Mouse (Mus musculus) kidney, embryonic 16.5 days (tissue): ENCODE results near the gene Tmed1. TPM values are rescaled to one million over a fixed set of nuclear protein-coding genes. Genes with fewer than 3 reads are reported as not detected.

Experiments
- ATAC-seq: fragments of 200-750 bp; cut with Nextera tagmentation; 2 replicates; pipeline ENCODE4 v1.8.0; 2017; ENCODE audit warnings: moderate TSS enrichment; ENCODE audit not compliant: low FRiP score, low TSS enrichment
- H3K27ac ChIP-seq: fragments of 300-500 bp; sonication (generic); 2 replicates; pipeline ENCODE4 v1.5.1; 2014; ENCODE audit warnings: low read length
- H3K27me3 ChIP-seq: fragments of 300-500 bp; sonication (generic); 2 replicates; pipeline ENCODE4 v1.6.1; 2014; ENCODE audit warnings: low read length, control low read depth, mixed read lengths; ENCODE audit not compliant: insufficient read depth
- H3K36me3 ChIP-seq: fragments of 300-500 bp; sonication (generic); 2 replicates; pipeline ENCODE4 v1.6.1; 2014; ENCODE audit warnings: low read length, control low read depth, mixed read lengths; ENCODE audit not compliant: insufficient read depth
- H3K4me1 ChIP-seq: fragments of 300-500 bp; sonication (generic); 2 replicates; pipeline ENCODE4 v1.6.1; 2014; ENCODE audit warnings: low read length, control low read depth, mixed read lengths; ENCODE audit not compliant: insufficient read depth
- H3K4me2 ChIP-seq: fragments of 300-500 bp; sonication (generic); replicated peaks from 2 replicates; pipeline ENCODE4 v1.6.1; 2014; ENCODE audit warnings: low read depth, low read length
- H3K4me3 ChIP-seq: fragments of 300-500 bp; sonication (generic); 2 replicates; pipeline ENCODE4 v1.5.1; 2014; ENCODE audit warnings: mild to moderate bottlenecking, low read length
- H3K9ac ChIP-seq: fragments of 300-500 bp; sonication (generic); replicated peaks from 2 replicates; pipeline ENCODE4 v1.6.1; 2014; ENCODE audit warnings: low read length
- H3K9me3 ChIP-seq: fragments of 300-500 bp; sonication (generic); 2 replicates; pipeline ENCODE4 v1.6.1; 2016; ENCODE audit warnings: low read length, control low read depth
- WGBS: fragments of 180-500 bp; shearing (Covaris S2); extraction: QIAGEN DNeasy Blood & Tissue Kit; methylation state at CpG from one replicate; pipeline ENCODE4 v1.1.7; 2014; 5-methylcytosine and 5-hydroxymethylcytosine counted together
- polyA plus RNA-seq: library from polyadenylated mRNA; unstranded; fragments of >200 nt; fragmentation: Nextera tagmentation; extraction: Ambion mirVana; gene quantifications from 2 replicates; pipeline ENCODE4 v1.2.1, GENCODE M21; 2015

Tmed1 gene
- 147 and 151 TPM in 2 replicates for polyA plus RNA-seq

DNA sequence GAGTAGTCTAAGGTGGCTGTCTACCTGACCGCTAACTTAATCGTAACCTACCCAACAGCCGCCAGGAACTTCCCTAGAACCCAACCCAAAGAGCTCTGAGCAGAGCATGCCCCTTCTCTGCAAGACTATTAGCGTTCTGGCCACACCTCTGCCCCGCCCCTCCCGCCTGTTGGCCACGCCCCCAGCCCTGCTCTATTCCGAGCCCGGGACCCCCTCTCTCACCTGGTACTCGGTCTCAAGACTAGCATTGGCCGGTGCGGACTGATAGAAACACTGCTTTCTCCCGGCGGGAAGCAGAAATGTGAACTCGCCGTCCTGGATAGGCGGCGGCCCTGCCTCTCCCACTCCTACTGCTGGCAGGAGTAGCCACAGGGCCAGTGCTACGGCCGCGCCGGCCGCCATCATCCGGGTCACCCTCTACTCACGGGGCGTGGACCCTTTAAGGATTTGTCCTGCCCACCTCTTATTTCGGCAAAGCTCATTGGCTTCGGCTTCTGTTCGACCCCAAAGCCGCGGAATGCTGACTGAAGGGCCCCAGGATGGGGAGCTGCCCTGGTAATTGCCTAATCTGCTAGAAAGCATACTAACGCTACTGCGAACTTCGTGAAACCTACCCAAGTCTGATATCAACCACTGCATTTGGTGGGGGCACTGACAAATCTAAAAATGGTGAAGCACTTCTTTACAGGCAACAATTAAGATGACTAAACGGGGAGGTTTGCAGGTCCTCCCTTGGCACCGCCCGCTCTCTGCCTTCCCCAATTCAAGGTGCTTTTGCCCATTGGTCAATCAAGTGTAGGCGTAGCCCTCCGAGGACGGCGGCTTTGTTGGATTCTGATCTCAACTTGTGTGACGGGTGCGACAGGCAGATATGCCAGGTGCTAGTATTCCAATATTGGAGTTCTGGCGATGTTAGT is at the start of gene Tmed1:
TSS of gene Tmed1 (minus strand) at position 481 of the 917 bp plus-strand sequence.
- peak within 1 kb of the TSS; percentile 70 for H3K4me2 ChIP-seq
- H3K9ac ChIP-seq = peak within 1 kb of the TSS; percentile 75
- H3K27ac ChIP-seq = peak within 1 kb of the TSS; percentile 87
- H3K4me1 ChIP-seq = peaks cover 35% of the 10 kb centered on the region
- H3K4me3 ChIP-seq = peak within 1 kb of the TSS; percentile 63
- no peaks in the 10 kb centered on the region for H3K9me3 ChIP-seq
- no peaks in the 10 kb centered on the region for H3K27me3 ChIP-seq
- under 1% methylated on average over 43 of the region's 44 CpGs for WGBS
- ATAC-seq = peak; percentile 94
- peaks cover 25% of the 10 kb centered on the region for H3K36me3 ChIP-seq

DNA sequence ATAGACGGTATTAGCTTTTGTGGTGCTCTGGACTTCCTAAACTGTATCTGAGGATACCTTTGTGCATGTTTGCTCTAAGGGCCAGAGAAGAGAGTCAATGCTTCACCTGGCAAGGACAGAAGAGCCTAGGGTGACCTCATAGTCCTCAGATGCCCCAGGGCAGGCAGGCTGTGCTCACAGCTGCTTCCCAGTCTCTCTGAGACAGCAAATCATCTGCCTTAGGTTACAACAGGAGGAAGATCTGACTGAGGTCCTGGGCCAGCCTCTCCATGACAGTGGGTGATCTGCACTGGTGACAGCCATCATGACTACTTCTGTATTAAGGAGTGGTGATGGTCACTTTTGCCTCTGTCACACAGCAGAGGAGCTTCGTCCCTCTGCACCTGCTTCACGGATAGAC is 49.1 kb upstream of the Tmed1 start:
- WGBS = 90% methylated on average over 3 of the region's 3 CpGs
- no peak for ATAC-seq
- Histone ChIP-seq H3K4me3 (no peak overlapping the region), H3K27me3 (no peaks in the 10 kb centered on the region), H3K9me3 (no peaks in the 10 kb centered on the region), H3K4me1 (peaks cover 6% of the 10 kb centered on the region; the same call in 1 of the 2 replicates), H3K4me2 (no peak overlapping the region), H3K36me3 (peaks cover 5% of the 10 kb centered on the region; the same call in 1 of the 2 replicates), H3K9ac (no peak overlapping the region), H3K27ac (no peak overlapping the region)

DNA sequence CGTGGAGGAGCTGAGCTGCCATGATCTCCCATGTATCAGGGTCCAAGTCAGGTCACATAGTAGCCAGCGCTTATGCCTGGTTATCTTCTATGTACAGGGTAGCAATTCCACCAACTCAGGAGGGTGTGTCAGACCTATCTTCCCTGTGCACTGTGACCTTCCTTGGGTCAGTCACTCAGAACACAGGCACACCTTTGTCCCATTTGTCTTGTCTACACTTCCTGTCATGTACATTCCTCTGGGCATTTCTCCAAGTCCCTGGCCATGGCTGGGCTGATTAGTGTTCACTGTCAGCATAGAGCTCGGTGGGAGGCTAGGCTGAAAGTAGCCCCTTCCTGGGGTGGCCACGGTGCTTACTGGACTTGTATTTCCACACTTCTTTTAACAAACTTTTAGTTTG is 48.3 kb upstream of the Tmed1 start:
- no peak overlapping the region for H3K9ac ChIP-seq
- peaks cover 6% of the 10 kb centered on the region; the same call in 1 of the 2 replicates for H3K4me1 ChIP-seq
- no peak overlapping the region for H3K4me2 ChIP-seq
- no peak overlapping the region for H3K4me3 ChIP-seq
- no peak overlapping the region for H3K27ac ChIP-seq
- H3K36me3 ChIP-seq = peaks cover 5% of the 10 kb centered on the region; the same call in 1 of the 2 replicates
- H3K27me3 ChIP-seq = no peaks in the 10 kb centered on the region
- WGBS = 75% methylated on average over 4 of the region's 4 CpGs
- no peaks in the 10 kb centered on the region for H3K9me3 ChIP-seq
- peak; percentile 47 for ATAC-seq

DNA sequence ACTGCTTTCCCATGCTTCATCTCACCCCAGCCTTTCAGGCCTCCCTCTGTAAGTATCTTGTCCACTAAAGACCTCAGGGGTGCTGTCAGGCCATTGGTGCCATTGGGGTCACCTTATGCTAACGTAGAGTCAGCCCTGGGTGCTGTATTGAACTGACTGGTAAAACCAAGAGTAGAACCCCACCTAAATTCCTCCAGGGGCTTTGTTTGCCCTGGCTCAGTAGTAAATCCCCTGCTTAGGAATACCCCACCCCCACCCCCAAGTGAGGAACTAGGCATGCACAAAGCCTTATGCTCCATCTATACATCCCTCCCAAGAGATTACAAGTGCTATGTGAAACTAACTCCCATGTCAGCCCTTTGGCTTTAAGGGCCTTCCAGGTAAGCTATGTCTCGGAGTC is 47.5 kb upstream of the Tmed1 start:
- Histone ChIP-seq H3K27me3 (no peaks in the 10 kb centered on the region), H3K27ac (no peak overlapping the region), H3K9me3 (no peaks in the 10 kb centered on the region), H3K9ac (no peak overlapping the region), H3K4me2 (no peak overlapping the region), H3K4me3 (no peak overlapping the region), H3K36me3 (peaks cover 5% of the 10 kb centered on the region; the same call in 1 of the 2 replicates), H3K4me1 (peaks cover 6% of the 10 kb centered on the region; the same call in 1 of the 2 replicates)
- 93% methylated on average over 2 of the region's 2 CpGs for WGBS
- ATAC-seq = no peak

- 84% methylated on average over 2 of the region's 2 CpGs for WGBS
These were observed 46.9 kb upstream of the Tmed1 start for GRCm38 (mm10) chr9:21556996-21557395.

DNA sequence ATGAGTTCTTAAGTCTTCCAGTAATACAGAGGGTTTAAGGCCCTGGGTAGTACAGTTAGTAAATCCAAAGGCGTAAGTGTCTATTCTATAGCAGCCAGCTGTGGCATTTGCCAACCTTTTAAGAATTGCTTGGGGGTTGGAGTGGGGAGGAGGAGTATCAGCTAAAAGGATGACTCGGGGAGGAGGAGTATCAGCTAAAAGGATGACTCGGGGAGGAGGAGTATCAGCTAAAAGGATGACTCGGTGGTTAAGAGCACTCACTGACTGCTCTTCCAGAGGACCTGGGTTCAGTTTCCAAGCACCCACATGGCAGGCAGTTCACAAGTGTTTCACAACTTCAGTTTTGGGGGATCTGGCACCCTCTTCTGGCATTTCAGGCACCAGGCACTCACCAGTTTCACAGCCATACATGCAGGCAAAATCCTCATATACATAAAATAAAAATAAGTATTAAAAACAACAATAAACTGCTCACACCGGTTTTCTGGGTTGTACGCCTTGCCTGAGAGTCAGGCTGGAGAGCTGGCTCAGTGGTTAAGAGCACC is 45.2 kb upstream of the Tmed1 start:
- Histone ChIP-seq H3K9ac (no peak overlapping the region), H3K4me3 (no peak overlapping the region), H3K27me3 (no peaks in the 10 kb centered on the region), H3K27ac (no peak overlapping the region), H3K4me1 (peaks cover 6% of the 10 kb centered on the region; the same call in 1 of the 2 replicates), H3K4me2 (no peak overlapping the region), H3K9me3 (no peaks in the 10 kb centered on the region), H3K36me3 (peaks cover 9% of the 10 kb centered on the region)
- 89% methylated on average over 6 of the region's 6 CpGs for WGBS
- no peak for ATAC-seq

More at GRCm38 (mm10) chr9:21556996-21557395, 46.9 kb upstream of the Tmed1 start:
- Histone ChIP-seq H3K27ac (no peak overlapping the region), H3K4me2 (no peak overlapping the region), H3K27me3 (no peaks in the 10 kb centered on the region), H3K36me3 (peaks cover 5% of the 10 kb centered on the region; the same call in 1 of the 2 replicates), H3K4me1 (peaks cover 6% of the 10 kb centered on the region; the same call in 1 of the 2 replicates), H3K9me3 (no peaks in the 10 kb centered on the region), H3K9ac (no peak overlapping the region), H3K4me3 (no peak overlapping the region)
- ATAC-seq = no peak

DNA sequence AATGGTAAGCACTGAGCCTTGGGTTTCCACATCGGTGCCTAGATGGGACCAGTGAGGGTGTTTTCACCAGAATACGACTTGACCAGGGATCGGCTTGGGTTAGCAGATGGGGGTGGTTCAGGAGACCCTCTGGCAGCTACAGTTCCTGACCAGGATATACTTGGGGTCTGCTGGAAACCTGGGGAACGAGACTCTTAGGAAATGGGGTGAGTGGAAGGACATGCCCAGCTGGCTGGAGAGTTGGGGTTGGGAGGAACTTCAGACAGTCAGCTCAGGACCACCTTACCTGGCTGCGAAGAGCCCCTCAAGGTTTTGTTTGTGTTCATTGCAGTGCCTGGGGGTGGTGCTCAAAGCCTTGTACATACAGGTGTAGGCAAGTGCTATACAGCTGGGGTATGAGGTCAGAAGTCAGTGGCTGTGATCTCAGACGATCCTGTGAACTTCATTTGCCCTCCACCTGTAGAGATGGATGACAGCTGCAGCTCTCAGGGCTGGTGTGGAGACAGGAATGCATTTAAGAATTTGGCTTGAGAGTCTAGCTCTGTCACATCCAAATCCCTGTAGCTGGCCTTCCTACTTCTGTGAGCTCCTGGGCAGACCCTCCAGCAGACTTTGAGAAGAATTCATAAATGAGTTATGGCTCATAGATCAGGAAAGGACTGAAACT is 43.7 kb upstream of the Tmed1 start:
- 82% methylated on average over 6 of the region's 6 CpGs for WGBS
- no peak overlapping the region for H3K27ac ChIP-seq
- ATAC-seq = no peak
- H3K9me3 ChIP-seq = no peaks in the 10 kb centered on the region
- H3K9ac ChIP-seq = no peak overlapping the region
- no peaks in the 10 kb centered on the region for H3K27me3 ChIP-seq
- no peak overlapping the region for H3K4me3 ChIP-seq
- peaks cover 12% of the 10 kb centered on the region for H3K36me3 ChIP-seq
- H3K4me2 ChIP-seq = no peak overlapping the region
- H3K4me1 ChIP-seq = peaks cover 7% of the 10 kb centered on the region; the same call in 1 of the 2 replicates

GRCm38 (mm10) chr9:21551049-21551448 is 41.0 kb upstream of the Tmed1 start:
- Histone ChIP-seq H3K9ac (no peak overlapping the region), H3K9me3 (no peaks in the 10 kb centered on the region), H3K4me1 (peaks cover 8% of the 10 kb centered on the region), H3K4me3 (no peak overlapping the region), H3K27me3 (no peaks in the 10 kb centered on the region), H3K27ac (no peak overlapping the region), H3K4me2 (no peak overlapping the region), H3K36me3 (peaks cover 8% of the 10 kb centered on the region; the same call in 1 of the 2 replicates)
- ATAC-seq = no peak
- 92% methylated on average over 2 of the region's 2 CpGs for WGBS

GRCm38 (mm10) chr9:21547075-21547941 is 37.3 kb upstream of the Tmed1 start:
- peaks cover 8% of the 10 kb centered on the region; the same call in 1 of the 2 replicates for H3K36me3 ChIP-seq
- no peaks in the 10 kb centered on the region for H3K9me3 ChIP-seq
- peak overlapping the region; percentile 98 for H3K27ac ChIP-seq
- peak overlapping the region; percentile 61 for H3K4me3 ChIP-seq
- H3K27me3 ChIP-seq = no peaks in the 10 kb centered on the region
- WGBS = under 1% methylated on average over 43 of the region's 66 CpGs
- ATAC-seq = peak; percentile 18
- peak overlapping the region; percentile 97 for H3K9ac ChIP-seq
- H3K4me1 ChIP-seq = peaks cover 20% of the 10 kb centered on the region
- peak overlapping the region; percentile 71 for H3K4me2 ChIP-seq
